Mouse (Mus musculus) embryo, embryonic 11.5 days (tissue): ENCODE measurements at regions not wholly inside any gene's neighbourhood (a gene's known extent, or its start where the extent isn't known, plus 50 kb on each side); places are given as distances from the start of the nearest gene placed in this dataset.
"Not testable (repeated sequence)": the region's sequence is repeated elsewhere in the genome, so short reads cannot be mapped to it uniquely, and the experiment has no call there.

Source experiments
- DNase-seq: peaks from one replicate; pipeline ENCODE4 v3.0.0-alpha.2; 2012; ENCODE audit warnings: low read depth, low spot score

GRCm38 (mm10) chr12:15565941-15566784 lies 250.6 kb downstream of the Trib2 start:
- DNase-seq = no peak

DNA sequence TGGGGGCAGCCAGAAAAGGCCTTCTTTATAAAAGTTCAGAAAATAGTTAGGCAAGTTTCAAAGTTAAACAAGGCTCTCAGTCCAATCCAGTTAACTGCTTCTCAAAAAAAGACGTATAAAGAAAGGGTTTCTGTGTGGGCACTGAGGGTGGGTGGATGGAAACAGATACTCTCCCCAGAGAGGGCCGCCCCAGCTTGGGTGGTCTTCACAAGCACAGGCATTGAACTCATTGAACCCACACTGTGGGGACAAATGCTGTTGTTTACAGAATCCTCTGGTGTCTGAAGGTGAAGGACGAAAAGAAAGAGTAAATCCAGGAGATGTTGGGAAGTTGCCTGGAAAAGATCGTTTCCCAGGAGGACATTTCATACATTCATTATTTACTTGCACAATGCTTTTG lies 253.9 kb downstream of the Trib2 start:
- no peak for DNase-seq

DNA sequence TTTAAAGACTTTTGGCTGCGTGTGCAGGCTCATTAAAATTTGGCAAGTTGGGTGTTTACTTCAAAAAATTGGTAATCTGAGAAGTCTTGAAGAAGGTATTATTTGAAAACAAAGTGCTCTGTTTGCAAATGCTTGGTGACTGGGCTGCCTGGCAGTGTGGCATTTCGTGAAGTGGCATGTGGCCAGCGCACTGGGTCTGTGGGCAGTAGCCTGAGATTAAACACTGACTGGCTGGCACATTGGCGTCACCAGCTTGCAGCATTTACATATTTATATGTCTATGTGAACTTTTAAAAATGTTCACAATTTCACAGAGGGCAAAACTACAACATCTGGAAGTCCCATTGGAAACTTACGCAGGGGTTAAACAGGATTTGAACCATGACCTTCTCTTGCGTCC lies 261.3 kb downstream of the Trib2 start:
- DNase-seq = no peak

DNA sequence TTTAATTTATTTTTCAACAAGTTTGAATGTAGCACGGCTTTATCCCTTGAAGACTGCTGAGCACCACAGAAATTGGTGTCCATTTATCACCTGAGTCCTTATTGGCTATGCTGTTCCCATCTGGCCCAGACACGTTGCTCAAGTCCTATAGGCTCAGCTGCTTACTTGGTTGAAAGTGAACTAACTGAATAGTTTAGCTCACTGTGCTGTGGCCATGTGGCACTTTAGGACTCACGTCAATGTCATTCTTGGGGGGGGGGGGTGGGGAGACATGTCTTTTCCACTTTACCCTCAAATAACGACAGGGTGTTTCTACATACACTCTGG lies 263.1 kb downstream of the Trib2 start:
- DNase-seq = no peak

DNA sequence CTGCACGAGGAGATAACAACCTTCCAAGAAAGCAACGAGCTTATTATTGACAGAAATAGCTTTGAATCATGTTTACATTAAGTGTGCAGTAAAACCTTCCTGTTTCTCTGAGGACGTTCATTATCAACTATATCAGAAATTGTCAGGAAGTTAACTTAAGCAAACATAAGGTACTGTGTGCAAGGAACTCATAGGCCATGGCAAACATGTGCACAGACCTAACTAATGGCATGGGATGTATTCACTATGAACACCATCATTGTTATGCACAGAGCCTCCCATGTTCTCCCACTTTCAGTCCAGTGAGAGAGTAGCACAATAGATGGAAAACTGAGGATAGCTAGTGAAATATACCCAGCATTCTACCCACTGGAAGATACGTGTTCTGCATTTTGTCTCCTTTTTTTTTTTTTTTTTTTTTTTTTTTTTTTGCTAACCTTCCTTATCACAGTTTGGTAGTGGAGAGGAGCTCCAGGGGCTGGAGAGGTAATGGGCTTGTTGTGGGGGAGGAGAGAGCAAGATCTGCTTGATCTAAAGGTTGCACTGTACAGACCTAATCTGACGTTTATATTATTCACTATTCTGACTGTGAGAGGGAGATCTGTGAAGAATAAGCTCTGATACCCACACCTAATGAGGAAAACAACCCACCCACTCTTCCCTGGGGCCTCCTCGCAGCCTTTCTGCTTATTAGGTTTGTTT lies 263.6 kb downstream of the Trib2 start:
- no peak for DNase-seq

- DNase-seq = no peak
Measured at GRCm38 (mm10) chr12:15552210-15552609, 264.5 kb downstream of the Trib2 start.

DNA sequence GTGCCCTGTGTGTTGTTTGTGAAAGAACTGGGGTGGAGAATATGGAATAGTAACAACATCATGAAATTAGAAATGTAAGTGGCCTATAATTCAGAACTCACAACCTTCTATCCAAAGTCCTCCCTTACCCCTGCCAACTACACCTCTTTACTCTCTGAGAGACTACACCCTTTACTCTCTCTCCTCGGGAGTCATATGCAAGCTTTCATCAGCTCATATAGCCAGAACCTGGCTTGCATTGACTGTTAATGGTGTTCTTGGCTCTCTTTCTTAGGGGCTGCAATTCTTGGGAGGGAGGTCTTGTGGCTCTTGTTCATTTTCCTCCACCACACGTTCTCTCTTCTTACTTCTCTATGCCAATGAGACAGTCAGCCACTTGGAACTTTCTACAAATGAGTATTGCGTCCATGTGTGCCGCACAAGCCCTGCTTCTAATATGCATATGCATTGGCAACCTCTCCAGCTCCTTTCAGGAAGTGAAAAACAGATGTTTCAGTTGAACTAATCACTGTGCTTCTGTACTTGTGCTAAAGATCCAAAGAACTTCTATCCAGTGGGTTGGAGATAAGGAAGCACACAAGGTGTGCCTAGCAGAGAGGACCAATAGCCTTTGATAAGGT lies 265.3 kb downstream of the Trib2 start:
- DNase-seq = no peak

GRCm38 (mm10) chr12:15544351-15544750 lies 272.4 kb downstream of the Trib2 start:
- no peak for DNase-seq

DNA sequence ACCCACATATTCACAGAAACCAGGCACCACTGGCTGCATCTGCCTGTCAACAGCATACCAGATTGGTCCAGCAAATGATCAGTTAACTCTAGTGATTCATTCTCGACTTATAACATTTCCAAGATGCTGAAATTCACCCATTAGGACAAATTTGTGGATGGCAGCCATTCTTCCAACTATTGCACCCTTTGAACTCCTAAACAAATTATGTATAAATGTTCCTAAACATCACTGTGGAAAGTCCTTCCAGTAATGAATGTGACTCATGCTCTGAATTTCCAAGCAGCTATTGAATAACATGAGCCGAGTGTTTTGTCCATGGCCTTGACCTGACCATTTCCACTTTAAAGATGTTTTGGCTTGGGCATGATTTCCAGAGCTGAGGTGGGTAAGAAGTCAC lies 274.2 kb downstream of the Trib2 start:
- DNase-seq = no peak

GRCm38 (mm10) chr12:15536852-15537368 lies 279.8 kb downstream of the Trib2 start:
- no peak for DNase-seq

DNA sequence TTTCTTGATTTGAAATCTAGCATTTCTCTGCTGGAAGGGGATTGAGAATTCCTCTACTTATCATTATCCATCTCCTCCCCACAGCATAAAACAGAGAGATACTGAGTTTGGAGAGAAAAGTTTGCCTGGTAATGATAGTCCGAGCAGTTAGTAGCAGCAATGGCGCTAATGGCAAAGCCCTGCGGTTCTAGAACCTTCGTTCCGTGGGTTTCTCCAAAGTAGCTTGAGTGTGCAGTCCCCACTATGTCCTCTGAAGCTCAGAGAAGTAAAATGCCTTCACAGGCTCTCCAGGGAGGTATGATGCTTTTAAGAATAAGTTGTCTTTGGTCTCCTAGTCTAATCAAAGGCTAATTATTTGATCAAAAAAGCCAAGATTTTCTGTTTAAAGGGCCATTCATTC lies 280.5 kb downstream of the Trib2 start:
- DNase-seq = no peak

DNA sequence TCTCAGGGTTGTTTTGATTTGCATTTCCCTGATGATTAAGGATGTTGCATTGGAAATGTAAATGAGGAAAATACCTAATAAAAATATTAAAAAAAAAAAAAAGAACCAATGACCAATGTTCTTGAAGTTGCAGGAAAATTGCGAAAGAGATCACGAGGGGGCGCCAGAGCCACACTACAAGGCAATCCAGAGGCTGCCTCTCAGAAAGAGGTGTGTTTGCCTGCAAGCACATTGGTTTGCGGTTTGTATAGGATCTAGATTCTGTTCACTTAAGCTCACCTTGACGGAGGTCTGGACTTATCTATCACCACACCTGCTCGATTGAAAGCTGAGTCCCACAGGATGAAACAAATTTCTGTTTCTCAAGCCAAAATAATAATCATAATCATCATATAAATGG lies 280.9 kb downstream of the Trib2 start:
- DNase-seq = peak; percentile 53

DNA sequence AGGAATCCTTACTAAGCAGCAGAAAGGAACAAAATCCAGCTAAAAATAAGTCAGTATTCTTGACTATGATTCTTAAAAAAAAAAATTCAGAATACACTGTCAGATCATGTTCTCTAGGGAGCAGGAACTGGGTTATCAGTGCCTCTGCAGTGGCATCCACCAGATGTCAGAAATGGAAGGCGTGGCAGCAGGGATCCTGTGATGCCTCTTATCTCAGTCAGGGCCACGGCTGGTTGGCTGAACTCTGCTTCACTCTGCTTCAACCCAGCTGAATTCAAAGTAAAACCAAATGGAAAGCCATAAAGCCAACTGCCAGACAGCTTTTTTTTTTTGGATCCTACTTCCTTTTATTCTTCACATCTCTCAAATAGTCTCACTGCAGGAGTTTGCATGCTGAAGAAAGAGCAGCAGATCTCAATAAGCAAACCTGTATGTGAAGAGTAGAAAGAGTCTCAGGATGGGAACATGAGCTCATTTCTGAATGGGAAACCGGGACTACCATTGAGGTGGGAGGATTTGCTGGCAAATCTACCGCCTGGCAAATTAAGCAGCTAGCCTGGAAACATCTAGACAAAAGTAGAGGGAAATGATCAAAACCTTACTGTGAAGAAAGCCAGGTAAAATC lies 295.8 kb downstream of the Trib2 start:
- no peak for DNase-seq

GRCm38 (mm10) chr12:15511994-15512393 lies 304.7 kb downstream of the Trib2 start:
- no peak for DNase-seq

- DNase-seq = peak; percentile 29
Measured at GRCm38 (mm10) chr12:15507576-15507975, 309.1 kb downstream of the Trib2 start.

DNA sequence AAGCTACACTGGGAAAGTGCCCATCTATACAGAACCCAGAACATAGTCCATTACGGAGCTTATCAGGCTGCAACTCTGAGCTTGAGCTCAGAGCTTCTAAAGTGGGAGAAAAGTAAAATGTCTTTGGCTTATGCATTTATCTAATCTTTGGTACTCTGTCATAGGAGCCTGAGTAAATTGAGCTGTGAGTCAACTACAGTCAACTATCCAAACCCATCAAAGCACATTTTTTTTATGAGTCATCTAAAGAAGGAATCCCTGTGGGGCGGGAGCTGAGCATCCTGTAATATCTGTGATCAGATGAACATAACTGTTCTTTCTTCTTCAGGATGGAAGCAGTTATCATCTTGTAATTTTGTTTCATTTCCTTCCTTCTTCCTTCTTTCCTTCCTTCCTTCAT lies 323.1 kb downstream of the Trib2 start:
- no peak for DNase-seq

- no peak for DNase-seq
Measured at GRCm38 (mm10) chr12:15472741-15473140, 344.0 kb downstream of the Trib2 start.

- DNase-seq = no peak
Measured at GRCm38 (mm10) chr12:15459429-15459828, 357.3 kb downstream of the Trib2 start.

DNA sequence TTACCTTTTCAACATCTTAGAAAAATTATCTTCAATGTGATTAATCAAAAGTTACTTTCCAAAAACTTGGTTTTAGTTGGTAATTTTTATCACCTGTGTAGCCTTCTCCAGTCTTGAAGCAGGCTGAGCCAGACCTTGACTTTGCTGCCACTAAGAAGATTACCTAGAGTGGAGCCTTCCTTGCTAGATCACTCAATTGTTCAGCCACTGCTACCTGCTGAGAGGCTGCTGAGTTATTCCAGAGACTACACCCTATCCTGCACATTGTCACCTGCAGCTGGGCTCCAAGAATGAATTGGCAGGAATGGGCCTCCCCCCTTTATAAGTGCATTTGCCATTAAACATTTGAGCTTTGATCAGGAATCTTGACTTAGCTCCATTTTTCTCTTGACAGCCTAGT lies 360.4 kb downstream of the Trib2 start:
- DNase-seq = not testable (repeated sequence)

- no peak for DNase-seq
Measured at GRCm38 (mm10) chr12:15455744-15456143, 361.0 kb downstream of the Trib2 start.

DNA sequence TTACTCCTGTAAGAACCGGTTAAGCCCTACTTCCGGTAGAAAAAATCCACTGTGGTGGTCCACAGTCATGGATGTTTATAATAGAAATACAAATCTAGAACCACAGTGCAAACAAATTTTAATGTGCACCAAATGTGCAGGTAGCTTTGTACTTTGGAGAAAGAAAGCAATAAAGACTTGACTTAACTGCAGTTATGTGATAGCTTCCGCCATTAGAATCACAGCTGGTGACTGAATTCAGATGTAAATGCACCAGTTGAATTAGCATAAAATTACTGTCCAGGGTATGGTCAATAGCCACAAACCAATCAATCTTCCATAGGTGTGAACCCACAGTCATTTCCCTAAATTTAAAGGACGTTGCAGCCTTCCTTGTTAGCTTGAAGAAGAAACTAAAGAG lies 367.2 kb downstream of the Trib2 start:
- no peak for DNase-seq

- peak; percentile 19 for DNase-seq
Measured at GRCm38 (mm10) chr12:15416180-15416766, 400.4 kb downstream of the Trib2 start.
